Mouse (Mus musculus) stomach, embryonic 16.5 days (tissue): Measurements from ENCODE around the gene Cald1. TPM values are rescaled to one million over a fixed set of nuclear protein-coding genes. Genes with fewer than 3 reads are reported as not detected.

Experiments
- ATAC-seq: fragments of 200-750 bp; cut with Nextera tagmentation; 2 replicates; pipeline ENCODE4 v1.8.0; 2017; ENCODE audit warnings: moderate number of reproducible peaks, moderate TSS enrichment; ENCODE audit not compliant: insufficient read depth, low FRiP score
- H3K27ac ChIP-seq: fragments of 300-500 bp; sonication (generic); 2 replicates; pipeline ENCODE4 v1.5.1; 2014; ENCODE audit warnings: low read length
- H3K27me3 ChIP-seq: fragments of 300-500 bp; sonication (generic); 2 replicates; pipeline ENCODE4 v1.6.1; 2014; ENCODE audit warnings: low read length, control low read depth, mixed read lengths; ENCODE audit not compliant: control insufficient read depth, insufficient read depth
- H3K36me3 ChIP-seq: fragments of 300-500 bp; sonication (generic); 2 replicates; pipeline ENCODE4 v1.6.1; 2014; ENCODE audit warnings: low read length; ENCODE audit not compliant: control insufficient read depth, insufficient read depth
- H3K4me1 ChIP-seq: fragments of 300-500 bp; sonication (generic); 2 replicates; pipeline ENCODE4 v1.6.1; 2014; ENCODE audit warnings: low read length, control low read depth, mixed read lengths; ENCODE audit not compliant: control insufficient read depth, insufficient read depth
- H3K4me2 ChIP-seq: fragments of 300-500 bp; sonication (generic); 2 replicates; pipeline ENCODE4 v1.6.1; 2014; ENCODE audit warnings: low read depth, low read length, mixed read lengths
- H3K4me3 ChIP-seq: fragments of 300-500 bp; sonication (generic); replicated peaks from 2 replicates; pipeline ENCODE4 v1.5.1; 2014; ENCODE audit warnings: mild to moderate bottlenecking, low read length
- H3K9ac ChIP-seq: fragments of 300-500 bp; sonication (generic); 2 replicates; pipeline ENCODE4 v1.6.1; 2014; ENCODE audit warnings: low read length
- H3K9me3 ChIP-seq: fragments of 300-500 bp; sonication (generic); replicated peaks from 2 replicates; pipeline ENCODE4 v1.6.1; 2016; ENCODE audit warnings: low read length, control low read depth; ENCODE audit not compliant: control insufficient read depth
- WGBS: fragments of 180-500 bp; shearing (Covaris S2); extraction: QIAGEN DNeasy Blood & Tissue Kit; methylation state at CpG from one replicate; pipeline ENCODE4 v1.1.7; 2014; 5-methylcytosine and 5-hydroxymethylcytosine counted together
- polyA plus RNA-seq: library from polyadenylated mRNA; unstranded; fragments of >200 nt; fragmentation: Nextera tagmentation; extraction: Ambion mirVana; gene quantifications from 2 replicates; pipeline ENCODE4 v1.2.1, GENCODE M21; 2015

Cald1 gene
- 362 and 363 TPM in 2 replicates for polyA plus RNA-seq

DNA sequence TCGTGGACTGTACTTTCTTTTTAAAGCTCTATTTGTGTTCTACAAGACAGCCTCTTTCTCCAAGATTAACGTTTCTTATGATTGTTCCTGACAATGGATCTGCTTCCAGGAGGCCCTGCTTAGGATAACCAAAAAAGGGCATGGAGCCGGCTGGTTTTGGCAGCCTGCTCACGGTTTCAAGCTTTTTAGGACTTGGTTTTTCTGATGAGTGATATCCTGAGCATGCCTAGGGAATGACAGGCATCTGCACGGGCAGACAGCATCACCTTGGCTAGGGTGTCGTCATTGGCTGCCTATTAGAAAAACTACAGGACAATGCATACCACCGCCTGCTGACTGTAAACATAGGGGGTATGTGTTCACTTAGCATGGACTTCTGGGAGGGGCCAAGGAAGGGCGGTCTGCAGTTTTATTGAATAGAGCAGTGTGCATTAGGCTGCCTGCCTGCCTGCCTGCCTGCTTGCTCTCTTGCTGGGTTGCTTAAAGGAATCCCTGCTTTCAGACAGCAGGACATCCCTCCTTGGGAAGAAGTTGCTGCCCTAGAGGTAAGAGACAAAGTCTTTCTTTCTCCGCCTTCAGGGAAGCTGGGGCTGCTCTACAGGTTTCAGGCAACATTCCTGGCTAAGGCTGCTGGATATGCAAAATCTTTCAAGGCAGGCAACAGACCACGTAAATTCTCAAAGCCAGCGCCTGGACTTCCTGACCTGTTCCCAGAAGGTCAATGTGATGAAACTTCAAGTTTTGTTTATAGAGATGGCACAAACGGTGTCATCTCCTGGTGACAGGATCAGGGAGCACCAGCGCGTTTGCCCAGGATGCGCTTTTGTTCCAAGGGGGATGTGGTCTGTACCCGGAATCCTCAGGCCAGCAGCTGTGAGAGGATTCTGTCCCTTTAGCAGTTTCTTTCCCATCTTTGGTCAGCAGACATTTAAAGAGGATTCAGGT, at the start of gene Cald1:
Cald1 (plus strand) TSS at position 380 of the 945 bp plus-strand sequence.
- Histone ChIP-seq H3K4me1 (peaks cover 18% of the 10 kb centered on the region), H3K4me2 (peak within 1 kb of the TSS; percentile 57), H3K9me3 (no peaks in the 10 kb centered on the region), H3K9ac (peak within 1 kb of the TSS; percentile 81), H3K4me3 (peak within 1 kb of the TSS; percentile 62), H3K27me3 (no peaks in the 10 kb centered on the region), H3K36me3 (no peaks in the 10 kb centered on the region), H3K27ac (peak within 1 kb of the TSS; percentile 84)
- peak; percentile 93 for ATAC-seq
- 4% methylated on average over 16 of the region's 16 CpGs for WGBS

DNA sequence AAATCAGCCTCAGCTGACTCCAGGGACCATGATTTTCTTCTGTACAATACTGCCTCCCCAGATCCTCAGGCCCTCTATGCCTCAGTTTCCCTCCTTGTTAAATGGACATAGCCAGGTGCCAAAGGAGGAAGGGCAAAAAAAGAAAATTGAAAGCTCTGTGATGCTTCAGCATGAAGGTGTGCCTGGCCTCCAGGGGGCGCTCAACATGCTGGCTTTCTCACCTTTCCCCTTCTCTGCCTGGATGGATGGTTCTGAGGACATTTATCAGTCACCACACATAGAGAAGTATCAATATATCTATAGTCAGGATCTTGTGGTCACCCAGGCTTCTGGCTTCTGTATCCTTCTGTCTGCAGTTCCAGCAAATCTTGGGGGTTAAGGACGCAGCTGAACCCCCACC, 49.3 kb upstream of the Cald1 start:
- peak overlapping the region; percentile 85 for H3K27ac ChIP-seq

DNA sequence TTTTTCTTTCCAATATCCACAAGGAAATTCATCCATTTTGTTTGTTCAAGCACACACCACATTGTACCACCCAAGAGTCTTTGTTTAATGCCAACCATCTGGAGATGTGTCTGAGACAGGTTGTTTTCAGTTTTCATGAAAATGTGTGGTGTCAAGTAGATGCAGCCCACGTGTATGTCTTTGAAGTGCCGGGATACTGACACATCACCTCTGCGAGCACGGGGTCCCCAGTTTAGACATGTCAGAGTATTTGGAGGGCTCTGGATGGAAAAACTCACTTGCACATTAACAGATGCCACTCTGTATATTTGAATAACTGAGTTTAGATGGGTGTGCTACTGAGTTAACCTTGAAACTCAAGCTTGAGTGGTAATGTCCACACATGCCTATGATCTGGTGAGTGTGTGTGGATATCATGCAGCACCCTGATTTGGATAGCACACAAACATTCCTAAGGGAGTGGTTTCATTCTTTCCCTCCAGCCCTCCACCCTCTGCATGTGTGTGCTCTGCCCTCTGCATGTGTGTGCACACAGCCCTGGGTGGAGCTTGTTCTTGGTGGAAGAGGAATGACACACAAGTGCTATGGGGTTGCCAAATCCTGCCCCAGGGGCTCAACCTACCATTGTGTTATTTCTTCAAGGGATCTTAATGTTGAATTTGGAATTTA, 45.7 kb upstream of the Cald1 start:
- Histone ChIP-seq H3K4me3 (no peak overlapping the region), H3K27me3 (no peaks in the 10 kb centered on the region), H3K4me2 (no peak overlapping the region), H3K27ac (no peak overlapping the region), H3K9ac (no peak overlapping the region), H3K36me3 (no peaks in the 10 kb centered on the region), H3K4me1 (no peaks in the 10 kb centered on the region), H3K9me3 (0 out of 2 replicates have a peak, but pooled peaks cover 4% of the 10 kb centered on the region)
- no peak for ATAC-seq
- WGBS = 79% methylated on average over 4 of the region's 4 CpGs

More for the DNA sequence above, 49.3 kb upstream of the Cald1 start:
- Histone ChIP-seq H3K4me2 (no peak overlapping the region), H3K9me3 (0 out of 2 replicates have a peak, but pooled peaks cover 4% of the 10 kb centered on the region), H3K36me3 (no peaks in the 10 kb centered on the region), H3K27me3 (no peaks in the 10 kb centered on the region), H3K9ac (no peak overlapping the region), H3K4me1 (peaks cover under 1% of the 10 kb centered on the region; the same call in 1 of the 2 replicates), H3K4me3 (no peak overlapping the region)
- WGBS = 47% methylated on average over 2 of the region's 2 CpGs
- ATAC-seq = no peak

DNA sequence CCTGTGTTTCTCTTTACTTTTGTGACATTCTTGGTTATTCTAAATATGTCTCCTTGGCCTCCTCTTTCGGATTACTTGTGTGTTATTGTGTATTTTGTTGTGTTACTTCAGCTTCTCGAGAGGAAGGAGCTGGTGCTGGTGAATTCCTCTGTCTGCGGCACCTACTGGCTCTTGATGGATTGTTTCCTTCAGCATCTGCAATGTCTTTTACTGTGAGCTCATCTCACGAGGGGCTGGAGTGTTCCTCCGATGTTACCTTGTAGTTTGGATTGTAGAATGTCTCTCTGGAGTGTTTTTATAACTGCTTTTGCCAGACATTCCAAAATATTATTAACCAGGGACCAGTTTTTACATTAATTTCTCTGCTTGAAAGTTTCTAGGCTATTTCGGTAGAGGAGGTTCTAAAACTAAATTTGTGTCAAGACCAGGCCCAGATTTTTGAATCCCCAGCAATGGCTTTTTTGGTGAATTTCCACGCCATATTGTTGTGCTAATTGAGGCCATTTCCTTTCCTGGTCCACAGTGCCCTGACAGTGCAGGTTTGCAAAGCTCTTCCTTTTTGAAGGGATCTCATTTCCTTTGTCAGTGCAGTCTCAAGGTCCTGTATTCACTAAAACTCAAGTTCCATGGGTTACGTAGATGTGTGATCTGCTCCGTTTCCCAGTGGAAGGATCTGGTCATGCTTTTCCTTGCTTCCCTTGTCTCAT, 43.9 kb upstream of the Cald1 start:
- H3K9ac ChIP-seq = no peak overlapping the region
- no peaks in the 10 kb centered on the region for H3K4me1 ChIP-seq
- H3K36me3 ChIP-seq = no peaks in the 10 kb centered on the region
- H3K27ac ChIP-seq = no peak overlapping the region
- WGBS = 54% methylated on average over 9 of the region's 9 CpGs
- no peak for ATAC-seq
- no peaks in the 10 kb centered on the region for H3K27me3 ChIP-seq
- 0 out of 2 replicates have a peak, but pooled peaks cover 4% of the 10 kb centered on the region for H3K9me3 ChIP-seq
- no peak overlapping the region for H3K4me3 ChIP-seq
- no peak overlapping the region for H3K4me2 ChIP-seq

DNA sequence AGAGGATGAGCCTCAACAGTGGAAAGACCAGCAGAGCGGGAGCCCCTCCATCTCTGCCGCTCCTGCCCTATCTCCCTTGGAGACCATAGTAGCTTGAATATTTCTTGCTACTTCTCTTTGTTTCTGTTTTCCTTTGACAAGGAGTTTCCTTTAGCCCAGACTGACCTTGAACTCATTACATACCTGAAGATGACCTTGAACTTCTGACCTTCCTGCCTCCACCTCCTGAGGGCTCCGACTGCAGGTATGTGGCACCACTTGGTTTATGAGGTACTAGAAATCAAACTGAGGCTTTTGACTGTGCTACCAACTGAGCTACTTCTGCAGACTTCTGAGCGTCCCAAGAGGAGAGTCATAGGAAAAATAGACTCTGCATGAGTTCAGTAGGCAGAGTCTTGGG, 38.8 kb upstream of the Cald1 start:
- no peak overlapping the region for H3K9ac ChIP-seq
- no peaks in the 10 kb centered on the region for H3K9me3 ChIP-seq
- ATAC-seq = no peak
- H3K36me3 ChIP-seq = no peaks in the 10 kb centered on the region
- no peak overlapping the region for H3K4me3 ChIP-seq
- H3K27me3 ChIP-seq = no peaks in the 10 kb centered on the region
- no peak overlapping the region for H3K4me2 ChIP-seq
- WGBS = 77% methylated on average over 4 of the region's 4 CpGs
- H3K4me1 ChIP-seq = no peaks in the 10 kb centered on the region
- no peak overlapping the region for H3K27ac ChIP-seq

GRCm38 (mm10) chr6:34565176-34565880, 33.0 kb upstream of the Cald1 start:
- Histone ChIP-seq H3K27me3 (no peaks in the 10 kb centered on the region), H3K4me1 (no peaks in the 10 kb centered on the region), H3K4me3 (no peak overlapping the region), H3K27ac (no peak overlapping the region), H3K9me3 (no peaks in the 10 kb centered on the region), H3K4me2 (no peak overlapping the region), H3K9ac (no peak overlapping the region), H3K36me3 (no peaks in the 10 kb centered on the region)
- 74% methylated on average over 7 of the region's 7 CpGs for WGBS
- ATAC-seq = no peak

GRCm38 (mm10) chr6:34567298-34567697, 31.0 kb upstream of the Cald1 start:
- WGBS = 58% methylated on average over 5 of the region's 5 CpGs
- no peak overlapping the region for H3K9ac ChIP-seq
- no peaks in the 10 kb centered on the region for H3K9me3 ChIP-seq
- H3K4me1 ChIP-seq = no peaks in the 10 kb centered on the region
- H3K36me3 ChIP-seq = no peaks in the 10 kb centered on the region
- no peak overlapping the region for H3K27ac ChIP-seq
- no peak overlapping the region for H3K4me2 ChIP-seq
- no peak; the same call in 1 of the 2 replicates for ATAC-seq
- no peak overlapping the region for H3K4me3 ChIP-seq
- H3K27me3 ChIP-seq = no peaks in the 10 kb centered on the region

DNA sequence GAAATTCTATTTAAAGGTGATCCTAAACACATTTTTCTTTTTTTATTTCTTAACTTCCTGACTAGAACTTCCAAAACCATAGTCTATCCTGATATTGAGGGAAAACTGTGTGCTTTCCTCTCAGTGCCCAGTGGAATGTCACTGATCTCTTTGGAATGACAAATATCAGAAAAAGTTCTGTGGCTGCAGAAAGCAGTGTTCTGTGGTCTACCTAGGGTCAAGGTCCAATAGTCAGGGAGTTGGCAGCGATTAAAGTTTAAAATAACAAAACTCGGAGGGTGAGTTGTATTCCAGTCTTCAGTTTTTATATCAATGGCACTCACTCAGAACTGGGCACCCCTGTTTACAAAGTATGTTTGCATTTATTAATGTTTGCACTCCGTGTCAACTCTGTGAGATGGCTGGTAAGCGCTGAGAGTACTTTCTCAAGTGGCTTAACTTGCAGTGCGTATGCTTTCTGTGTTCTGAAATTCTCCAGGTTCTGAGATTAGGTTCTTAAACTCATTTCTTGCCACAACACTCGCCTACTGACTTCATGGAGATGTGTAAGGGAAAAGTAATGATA, 18.7 kb upstream of the Cald1 start:
- Histone ChIP-seq H3K9ac (no peak overlapping the region), H3K4me2 (no peak overlapping the region), H3K4me1 (no peaks in the 10 kb centered on the region), H3K36me3 (no peaks in the 10 kb centered on the region), H3K27me3 (no peaks in the 10 kb centered on the region), H3K9me3 (no peaks in the 10 kb centered on the region), H3K27ac (peak overlapping the region; percentile 21), H3K4me3 (no peak overlapping the region)
- peak; percentile 90; the same call in 1 of the 2 replicates for ATAC-seq
- WGBS = 48% methylated on average over 6 of the region's 6 CpGs
